Mouse (Mus musculus): ENCODE measurements around the gene Btbd16.
A peak's percentile ranks its signal among the peaks of the same experiment; 100 is the strongest.

Gene Btbd16

GRCm38 (mm10) chr7:130865613-130866591, 92.0 kb downstream of the Btbd16 start, which contains the start of gene Plekha1:
Gene Plekha1, plus strand, starts transcription at chr7:130865756.
- DNase-seq = peak; percentile 95 to 99

- no peak for DNase-seq
These were observed 92.8 kb downstream of the Btbd16 start for GRCm38 (mm10) chr7:130866640-130867039.

- no peak for DNase-seq
These were observed 93.4 kb downstream of the Btbd16 start for GRCm38 (mm10) chr7:130867256-130867655.
